Mouse (Mus musculus) forelimb bud, embryonic 11.5 days (tissue): Measurements from ENCODE around the gene Med12l.
A peak's percentile ranks its signal among the peaks of the same experiment; 100 is the strongest.

ENCODE experiments used
- DNase-seq: peaks from one replicate; pipeline ENCODE4 v3.0.0-alpha.2; 2012; ENCODE audit warnings: low read depth, low spot score

Gene Med12l

GRCm38 (mm10) chr3:59248031-59248430 lies 242.4 kb downstream of the Med12l start:
- no peak for DNase-seq

GRCm38 (mm10) chr3:59250454-59250853 lies 244.8 kb downstream of the Med12l start:
- no peak for DNase-seq

- DNase-seq = peak; percentile 56
Measured at GRCm38 (mm10) chr3:59257740-59258664, 252.4 kb downstream of the Med12l start.

- peak; percentile 30 for DNase-seq
Measured at GRCm38 (mm10) chr3:59260745-59261144, 255.1 kb downstream of the Med12l start.

- DNase-seq = no peak
Measured at GRCm38 (mm10) chr3:59261709-59262472, 256.3 kb downstream of the Med12l start.

GRCm38 (mm10) chr3:59262704-59263103 lies 257.1 kb downstream of the Med12l start, which contains the start of gene P2ry12:
Gene P2ry12 (minus strand): TSS chr3:59262871.
- no peak for DNase-seq

- DNase-seq = no peak
Measured at GRCm38 (mm10) chr3:59263417-59263816, 257.8 kb downstream of the Med12l start.

GRCm38 (mm10) chr3:59263988-59264387 lies 258.4 kb downstream of the Med12l start:
- no peak for DNase-seq

GRCm38 (mm10) chr3:59270811-59271210 lies 265.2 kb downstream of the Med12l start:
- DNase-seq = no peak

GRCm38 (mm10) chr3:59277502-59278253 lies 272.1 kb downstream of the Med12l start:
- DNase-seq = peak; percentile 57

- DNase-seq = no peak
Measured at GRCm38 (mm10) chr3:59278254-59278533, 272.6 kb downstream of the Med12l start.

- no peak for DNase-seq
Measured at GRCm38 (mm10) chr3:59278620-59279019, 273.0 kb downstream of the Med12l start.

- no peak for DNase-seq
Measured at GRCm38 (mm10) chr3:59290551-59290950, 284.9 kb downstream of the Med12l start.

GRCm38 (mm10) chr3:59293437-59294199 lies 288.0 kb downstream of the Med12l start:
- no peak for DNase-seq

GRCm38 (mm10) chr3:59295699-59296562 lies 290.3 kb downstream of the Med12l start:
- peak; percentile 10 for DNase-seq

GRCm38 (mm10) chr3:59296563-59297130 lies 291.0 kb downstream of the Med12l start:
- no peak for DNase-seq

- DNase-seq = no peak
Measured at GRCm38 (mm10) chr3:59297653-59298052, 292.0 kb downstream of the Med12l start.

GRCm38 (mm10) chr3:59304944-59305343 lies 299.3 kb downstream of the Med12l start:
- no peak for DNase-seq

- DNase-seq = no peak
Measured at GRCm38 (mm10) chr3:59305518-59305917, 299.9 kb downstream of the Med12l start.

GRCm38 (mm10) chr3:59312610-59313009 lies 307.0 kb downstream of the Med12l start:
- DNase-seq = no peak
